Mouse (Mus musculus) limb, embryonic 10.5 days (tissue): ENCODE measurements at regions not wholly inside any gene's neighbourhood (a gene's known extent, or its start where the extent isn't known, plus 50 kb on each side); places are given as distances from the start of the nearest gene placed in this dataset.

Experiments
- DNase-seq: peaks from one replicate; pipeline ENCODE4 v3.0.0-alpha.2; 2017; ENCODE audit warnings: low spot score
- H3K27ac ChIP-seq: fragments of 300-500 bp; sonication (generic); 2 replicates; pipeline ENCODE4 v1.5.1; 2016; ENCODE audit warnings: mild to moderate bottlenecking
- H3K27me3 ChIP-seq: fragments of 300-500 bp; sonication (generic); 2 replicates; pipeline ENCODE4 v1.6.1; 2016; ENCODE audit warnings: low read depth, mild to moderate bottlenecking; ENCODE audit not compliant: poor library complexity, severe bottlenecking
- H3K36me3 ChIP-seq: fragments of 300-500 bp; sonication (generic); 2 replicates; pipeline ENCODE4 v1.6.1; 2016; ENCODE audit warnings: mild to moderate bottlenecking, moderate library complexity
- H3K4me1 ChIP-seq: fragments of 300-500 bp; sonication (generic); 2 replicates; pipeline ENCODE4 v1.6.1; 2016
- H3K4me3 ChIP-seq: fragments of 300-500 bp; sonication (generic); 2 replicates; pipeline ENCODE4 v1.5.1; 2016; ENCODE audit warnings: mild to moderate bottlenecking, moderate library complexity
- H3K9me3 ChIP-seq: fragments of 300-500 bp; sonication (generic); replicated peaks from 2 replicates; pipeline ENCODE4 v1.6.1; 2016; ENCODE audit warnings: mild to moderate bottlenecking
- WGBS: fragments of 180-500 bp; shearing (Covaris S2); methylation state at CpG from one replicate; pipeline ENCODE4 v1.1.7; 2016; 5-methylcytosine and 5-hydroxymethylcytosine counted together

DNA sequence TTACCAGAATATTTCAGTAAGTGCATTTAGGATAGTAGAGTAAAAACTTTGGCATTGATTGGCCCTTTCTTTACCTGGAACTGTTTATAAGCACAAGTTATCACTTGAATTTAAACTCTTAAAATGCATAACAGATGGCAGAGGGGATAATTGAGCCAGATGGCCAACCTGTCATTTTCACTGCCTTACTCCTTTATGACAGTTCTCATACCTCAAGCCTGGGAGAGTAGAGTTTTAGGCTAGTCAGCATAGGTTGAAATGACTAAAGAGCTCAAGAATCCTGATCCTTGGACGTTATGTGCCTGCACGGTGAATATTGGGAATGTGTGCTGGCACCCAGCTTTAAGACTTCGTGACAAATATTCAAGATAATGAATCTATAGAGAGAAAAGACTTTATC is 369.1 kb upstream of the Slc35b3 start:
- 91% methylated on average over 3 of the region's 3 CpGs for WGBS
- DNase-seq = no peak

DNA sequence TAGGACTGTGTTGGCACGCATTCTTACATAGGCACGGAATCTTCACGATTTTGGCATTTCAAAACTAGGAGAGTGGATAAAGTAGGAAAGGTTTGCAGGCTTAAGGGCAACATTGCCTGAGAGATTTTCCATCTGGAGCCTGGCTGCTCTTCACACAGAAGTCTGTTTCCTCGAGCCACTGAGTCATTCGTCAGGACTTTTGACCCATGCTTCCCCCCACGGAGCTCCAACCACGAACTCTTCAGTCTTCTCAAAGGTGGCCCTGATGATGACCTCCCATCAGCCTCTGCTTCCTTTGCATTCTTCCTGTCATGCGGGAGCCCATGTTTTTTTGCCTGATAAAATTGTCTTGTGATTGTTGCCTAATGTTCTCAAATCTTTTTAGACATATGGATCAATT is 365.5 kb upstream of the Slc35b3 start:
- Histone ChIP-seq H3K27me3 (no peaks in the 10 kb centered on the region), H3K9me3 (no peaks in the 10 kb centered on the region), H3K36me3 (no peaks in the 10 kb centered on the region), H3K4me1 (no peaks in the 10 kb centered on the region), H3K27ac (no peak overlapping the region), H3K4me3 (no peak overlapping the region)
- no peak for DNase-seq
- 79% methylated on average over 8 of the region's 8 CpGs for whole genome bisulfite sequencing

More for the DNA sequence above, 369.1 kb upstream of the Slc35b3 start:
- Histone ChIP-seq H3K4me1 (no peaks in the 10 kb centered on the region), H3K4me3 (no peak overlapping the region), H3K9me3 (no peaks in the 10 kb centered on the region), H3K36me3 (no peaks in the 10 kb centered on the region), H3K27ac (no peak overlapping the region), H3K27me3 (no peaks in the 10 kb centered on the region)

DNA sequence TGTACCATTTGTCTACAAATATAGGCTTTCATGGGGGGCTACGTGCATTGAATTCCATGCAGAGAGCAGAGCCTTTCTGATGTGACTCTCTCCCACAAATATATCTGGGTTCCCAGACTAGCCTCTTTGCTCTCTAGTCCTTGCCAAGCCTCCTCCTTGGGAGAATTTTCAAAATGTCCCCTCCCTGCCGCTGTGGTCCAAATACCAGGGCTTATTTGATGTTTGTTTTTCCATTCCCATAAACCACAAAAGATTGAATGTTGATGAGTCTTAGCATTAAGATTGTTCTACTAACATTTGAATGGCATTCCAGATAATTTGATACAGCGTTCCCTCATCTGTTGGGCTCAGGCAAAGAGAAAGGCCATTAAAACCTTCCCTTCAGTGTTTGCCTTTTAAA is 360.4 kb upstream of the Slc35b3 start:
- 90% methylated on average over 3 of the region's 3 CpGs for WGBS
- Histone ChIP-seq H3K9me3 (no peaks in the 10 kb centered on the region), H3K36me3 (no peaks in the 10 kb centered on the region), H3K4me3 (no peak overlapping the region), H3K4me1 (no peaks in the 10 kb centered on the region), H3K27ac (no peak overlapping the region), H3K27me3 (no peaks in the 10 kb centered on the region)
- no peak for DNase-seq

DNA sequence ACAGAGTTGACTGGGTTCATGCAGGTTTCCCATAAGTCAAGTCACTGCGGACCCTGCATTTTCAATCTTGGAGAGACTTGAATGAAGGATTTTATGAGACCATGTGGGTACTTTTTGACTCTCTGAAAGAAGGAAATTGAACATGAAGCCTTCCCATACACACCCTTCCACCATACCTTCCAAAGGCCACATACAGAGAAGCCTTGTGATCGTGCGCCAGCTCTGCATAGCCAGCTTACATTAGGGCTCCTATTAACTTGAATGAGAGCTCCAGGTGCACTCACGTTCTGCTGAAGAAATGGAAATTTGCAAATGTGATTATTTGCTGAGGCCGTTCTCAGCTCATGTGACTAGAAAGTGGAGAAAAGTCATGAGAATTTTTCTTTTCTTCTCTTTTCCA is 349.1 kb upstream of the Slc35b3 start:
- H3K27me3 ChIP-seq = 0 out of 2 replicates have a peak, but pooled peaks cover 5% of the 10 kb centered on the region
- no peak overlapping the region for H3K4me3 ChIP-seq
- H3K27ac ChIP-seq = no peak overlapping the region
- H3K4me1 ChIP-seq = peaks cover 26% of the 10 kb centered on the region
- H3K9me3 ChIP-seq = no peaks in the 10 kb centered on the region
- 94% methylated on average over 5 of the region's 5 CpGs for WGBS
- no peaks in the 10 kb centered on the region for H3K36me3 ChIP-seq
- no peak for DNase-seq

DNA sequence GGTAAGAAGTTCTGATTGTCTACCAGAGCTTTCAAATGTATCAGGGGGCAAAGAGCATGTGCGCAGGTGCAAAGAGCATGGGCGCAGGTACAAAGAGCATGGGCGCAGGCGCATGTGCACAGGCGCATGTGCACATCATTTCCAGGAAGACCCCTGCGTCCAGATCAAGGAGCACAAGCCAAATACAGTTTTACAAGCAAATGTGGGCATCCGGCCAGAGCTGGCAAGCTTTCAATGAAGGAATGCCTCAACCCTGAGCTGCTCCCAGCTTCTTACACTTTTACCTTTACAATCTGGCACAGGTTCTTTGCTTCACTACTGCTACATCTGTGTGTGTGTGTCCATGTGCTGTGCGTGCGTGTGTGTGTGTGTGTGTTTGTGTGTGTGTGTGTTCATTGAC is 347.2 kb upstream of the Slc35b3 start:
- H3K4me3 ChIP-seq = no peak overlapping the region
- WGBS = 96% methylated on average over 9 of the region's 9 CpGs
- H3K9me3 ChIP-seq = no peaks in the 10 kb centered on the region
- H3K27ac ChIP-seq = no peak overlapping the region
- DNase-seq = no peak
- H3K4me1 ChIP-seq = peaks cover 26% of the 10 kb centered on the region
- no peaks in the 10 kb centered on the region for H3K36me3 ChIP-seq
- 0 out of 2 replicates have a peak, but pooled peaks cover 5% of the 10 kb centered on the region for H3K27me3 ChIP-seq

DNA sequence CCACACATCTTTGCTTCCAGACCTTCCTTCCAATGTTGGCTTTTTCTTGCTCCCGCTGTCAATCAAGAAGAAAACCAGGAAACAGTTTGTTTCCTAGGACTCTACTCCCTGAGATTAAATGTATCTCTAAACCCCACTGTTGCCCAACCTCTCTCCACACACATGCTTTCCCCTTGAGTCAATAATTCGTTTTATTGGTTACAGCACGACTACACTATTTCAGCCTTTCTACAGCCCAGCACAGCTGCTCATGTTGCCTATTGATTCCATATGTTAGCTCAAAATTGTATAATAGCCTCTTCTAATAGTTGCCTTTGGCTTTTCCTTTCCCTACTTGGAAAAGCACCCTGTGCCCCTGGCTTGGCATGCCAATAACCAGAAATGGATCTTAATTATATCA is 346.2 kb upstream of the Slc35b3 start:
- DNase-seq = peak; percentile 32
- H3K4me1 ChIP-seq = peaks cover 26% of the 10 kb centered on the region
- no peak overlapping the region for H3K27ac ChIP-seq
- H3K4me3 ChIP-seq = no peak overlapping the region
- 0 out of 2 replicates have a peak, but pooled peaks cover 5% of the 10 kb centered on the region for H3K27me3 ChIP-seq
- 53% methylated on average over 3 of the region's 3 CpGs for WGBS
- no peaks in the 10 kb centered on the region for H3K36me3 ChIP-seq
- no peaks in the 10 kb centered on the region for H3K9me3 ChIP-seq

DNA sequence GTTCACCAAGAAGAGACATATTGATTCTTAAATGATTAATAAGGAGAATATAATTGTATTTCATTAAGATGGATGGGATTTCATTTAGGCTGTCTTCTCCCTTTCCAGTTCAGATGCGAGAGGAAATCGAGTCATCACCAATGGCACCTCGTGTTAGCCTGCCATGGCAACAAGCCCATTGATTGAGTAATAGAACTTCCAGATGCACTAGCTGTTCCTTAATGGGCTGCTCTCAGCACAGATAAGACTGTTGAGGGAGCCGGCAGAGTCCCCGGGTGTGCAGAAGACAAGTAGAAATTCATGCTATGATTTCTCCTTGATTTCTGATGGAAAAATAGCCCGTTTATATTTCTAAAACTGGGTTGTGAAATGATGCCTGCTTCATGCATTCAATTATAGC is 336.5 kb upstream of the Slc35b3 start:
- WGBS = 84% methylated on average over 6 of the region's 6 CpGs
- H3K27ac ChIP-seq = no peak overlapping the region
- no peaks in the 10 kb centered on the region for H3K36me3 ChIP-seq
- DNase-seq = no peak
- H3K4me1 ChIP-seq = peaks cover 10% of the 10 kb centered on the region
- no peaks in the 10 kb centered on the region for H3K27me3 ChIP-seq
- H3K9me3 ChIP-seq = no peaks in the 10 kb centered on the region
- H3K4me3 ChIP-seq = no peak overlapping the region

DNA sequence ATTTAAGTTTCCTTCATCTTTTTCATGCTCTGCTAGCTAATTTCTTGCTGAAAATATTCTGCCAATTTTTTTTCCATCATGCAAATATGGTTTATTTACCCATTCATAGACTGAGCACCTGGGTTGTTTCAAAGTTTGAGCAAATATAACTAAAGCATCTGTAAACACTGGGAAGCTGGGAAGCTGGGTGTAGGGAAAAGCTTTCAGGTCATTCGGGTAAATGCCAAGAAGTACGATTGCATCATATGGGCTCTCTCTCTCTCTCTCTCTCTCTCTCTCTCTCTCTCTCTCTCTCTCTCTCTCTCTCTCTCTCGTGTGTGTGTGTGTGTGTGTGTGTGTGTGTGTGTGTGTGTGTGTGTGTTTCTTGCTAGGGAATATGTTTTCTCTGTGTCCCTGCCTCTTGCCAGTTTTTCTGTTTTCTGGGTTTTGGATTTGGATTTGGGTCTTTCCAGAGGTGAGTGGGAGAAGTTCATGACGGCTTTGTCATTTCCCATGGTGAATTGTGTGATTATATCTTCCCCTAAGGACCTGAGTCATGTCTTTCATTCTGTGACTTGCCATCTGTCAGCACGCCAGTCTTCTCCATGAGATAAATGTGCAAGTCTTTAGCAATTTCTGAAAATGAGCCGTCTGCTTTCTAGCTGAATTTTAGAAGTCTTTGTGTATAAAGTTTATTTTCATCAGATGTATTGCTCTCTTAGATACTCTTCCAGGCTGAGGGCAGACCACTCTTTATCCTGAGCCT is 329.7 kb upstream of the Slc35b3 start:
- no peak overlapping the region for H3K4me3 ChIP-seq
- H3K36me3 ChIP-seq = no peaks in the 10 kb centered on the region
- no peaks in the 10 kb centered on the region for H3K9me3 ChIP-seq
- no peaks in the 10 kb centered on the region for H3K27me3 ChIP-seq
- H3K4me1 ChIP-seq = 0 out of 2 replicates have a peak, but pooled peaks cover 7% of the 10 kb centered on the region
- no peak for DNase-seq
- H3K27ac ChIP-seq = no peak overlapping the region
- WGBS = 89% methylated on average over 5 of the region's 6 CpGs

DNA sequence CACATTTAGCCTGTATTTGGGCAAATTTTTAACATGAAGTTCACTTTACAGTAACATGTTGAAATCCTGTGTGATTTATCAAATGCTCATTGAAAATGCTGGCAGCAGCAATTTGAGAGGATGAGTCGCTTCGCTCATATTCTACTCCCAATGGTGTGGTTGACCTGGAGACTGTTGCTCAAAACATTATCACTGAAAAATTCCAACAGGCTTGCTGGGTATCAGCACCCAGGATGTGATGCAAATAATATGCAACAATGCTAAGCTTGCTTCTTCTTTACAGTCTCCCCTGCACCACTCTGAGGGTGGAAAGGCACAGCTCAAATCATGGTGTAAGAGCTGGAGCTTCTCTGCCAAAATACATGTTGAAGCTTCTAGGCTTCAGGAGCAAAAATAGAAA is 321.6 kb upstream of the Slc35b3 start:
- no peak for DNase-seq
- H3K27me3 ChIP-seq = no peaks in the 10 kb centered on the region
- 0 out of 2 replicates have a peak, but pooled peaks cover under 1% of the 10 kb centered on the region for H3K4me1 ChIP-seq
- H3K9me3 ChIP-seq = no peaks in the 10 kb centered on the region
- 97% methylated on average over 2 of the region's 2 CpGs for WGBS
- no peaks in the 10 kb centered on the region for H3K36me3 ChIP-seq
- H3K4me3 ChIP-seq = no peak overlapping the region
- H3K27ac ChIP-seq = no peak overlapping the region

DNA sequence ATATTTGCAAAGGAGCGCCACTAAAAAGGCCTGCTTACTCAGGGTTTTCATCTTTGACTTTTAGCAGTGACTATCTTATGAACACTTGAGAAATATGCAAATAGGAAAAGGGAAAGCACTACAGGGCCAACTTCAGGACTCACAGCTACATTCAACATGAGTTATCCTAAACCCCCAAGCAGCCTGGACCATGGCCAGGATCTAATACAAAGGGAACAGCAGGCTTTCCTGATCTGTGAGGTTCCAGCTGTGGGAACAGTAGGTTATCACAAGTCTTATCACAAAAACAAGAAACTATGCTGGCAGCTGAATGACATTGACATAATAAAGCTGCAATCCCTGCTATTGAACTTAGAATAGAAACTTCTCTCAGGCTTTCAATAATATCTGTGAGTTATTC is 317.4 kb upstream of the Slc35b3 start:
- WGBS = 94% methylated on average over 1 of the region's 1 CpGs
- no peaks in the 10 kb centered on the region for H3K4me1 ChIP-seq
- no peak overlapping the region for H3K4me3 ChIP-seq

DNA sequence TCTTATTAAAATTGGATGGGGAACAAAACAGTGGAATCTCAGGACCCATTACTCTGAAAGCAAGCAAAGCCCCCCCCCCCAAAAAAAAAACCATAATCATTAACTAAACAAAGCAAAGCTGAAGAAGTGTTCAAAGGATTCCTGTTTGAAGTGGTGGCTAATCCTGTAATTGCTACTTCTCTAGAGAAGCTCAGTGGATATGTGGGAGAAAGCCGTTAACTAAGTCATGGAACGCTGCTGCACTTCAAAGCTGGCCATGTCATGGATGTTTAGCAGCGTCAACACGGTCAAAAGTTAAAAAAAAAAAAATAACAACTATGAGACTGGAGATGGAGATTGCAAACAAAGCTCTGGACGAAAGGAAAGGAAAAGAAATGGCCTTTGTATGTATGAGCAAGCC is 305.3 kb upstream of the Slc35b3 start:
- H3K27ac ChIP-seq = no peak overlapping the region
- H3K27me3 ChIP-seq = no peaks in the 10 kb centered on the region
- H3K9me3 ChIP-seq = no peaks in the 10 kb centered on the region
- 74% methylated on average over 5 of the region's 5 CpGs for WGBS
- no peaks in the 10 kb centered on the region for H3K36me3 ChIP-seq
- DNase-seq = no peak
- no peaks in the 10 kb centered on the region for H3K4me1 ChIP-seq
- no peak overlapping the region for H3K4me3 ChIP-seq

More for the DNA sequence above, 317.4 kb upstream of the Slc35b3 start:
- Histone ChIP-seq H3K27me3 (no peaks in the 10 kb centered on the region), H3K27ac (no peak overlapping the region), H3K9me3 (no peaks in the 10 kb centered on the region), H3K36me3 (no peaks in the 10 kb centered on the region)
- DNase-seq = no peak

DNA sequence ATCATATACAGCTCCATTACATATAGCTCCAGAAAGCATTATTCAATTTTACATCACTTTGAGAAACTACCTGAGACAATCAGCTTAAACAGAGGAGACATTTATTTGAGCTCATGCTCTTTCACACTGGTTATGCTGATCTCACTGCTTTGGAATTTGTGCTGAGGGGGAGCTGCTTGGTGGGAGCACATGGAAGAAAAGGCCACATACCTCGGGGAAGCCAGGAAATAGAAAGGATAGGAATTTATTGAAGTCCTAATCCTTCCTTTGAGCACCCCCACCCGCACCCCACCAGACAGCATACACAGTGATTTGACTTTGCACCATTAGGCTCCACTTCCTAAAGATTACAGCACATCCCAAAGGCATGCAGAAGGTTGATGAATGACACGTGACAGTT is 296.0 kb upstream of the Slc35b3 start:
- WGBS = 70% methylated on average over 3 of the region's 3 CpGs
- Histone ChIP-seq H3K36me3 (no peaks in the 10 kb centered on the region), H3K4me1 (no peaks in the 10 kb centered on the region), H3K9me3 (no peaks in the 10 kb centered on the region), H3K27me3 (no peaks in the 10 kb centered on the region), H3K4me3 (no peak overlapping the region), H3K27ac (no peak overlapping the region)
- no peak for DNase-seq

DNA sequence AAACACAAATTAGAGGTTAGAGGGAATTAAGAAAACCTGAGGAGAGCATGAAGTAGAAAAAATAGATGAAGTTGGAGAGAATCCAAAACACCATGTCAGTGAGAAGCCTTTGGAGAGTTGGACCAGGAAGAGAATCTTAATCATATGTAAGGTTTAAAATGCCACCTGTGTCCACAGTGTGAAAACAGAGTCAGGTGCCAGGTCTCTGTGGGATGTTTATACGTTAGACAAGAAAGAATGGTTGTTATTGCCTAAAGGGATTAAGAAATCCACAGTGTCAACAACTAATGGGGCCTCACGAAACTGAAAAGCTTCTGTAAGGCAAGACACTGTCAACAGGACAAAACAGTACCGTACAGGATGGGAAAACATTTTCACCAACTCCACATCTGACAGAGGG is 294.7 kb upstream of the Slc35b3 start:
- WGBS = 87% methylated on average over 3 of the region's 3 CpGs
- H3K27ac ChIP-seq = no peak overlapping the region

DNA sequence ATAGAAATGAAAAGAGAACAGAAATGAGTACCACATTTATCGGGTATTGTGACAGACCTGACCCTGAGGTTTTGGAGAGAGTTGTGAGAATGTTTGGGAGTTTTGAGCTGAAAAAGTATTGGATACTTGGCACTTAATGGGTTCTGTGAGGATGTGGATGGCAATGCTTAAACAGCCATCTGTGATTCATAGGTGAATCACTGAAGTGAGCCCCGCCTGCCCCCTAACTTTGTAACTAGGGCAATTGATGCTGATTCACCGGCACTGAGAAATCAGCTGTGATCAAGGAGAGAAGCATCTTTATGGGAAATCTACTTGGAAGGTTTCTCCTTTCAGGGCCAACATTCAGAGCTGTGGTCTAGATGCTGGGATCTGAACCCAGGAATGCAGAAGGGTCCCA is 291.9 kb upstream of the Slc35b3 start:
- H3K27me3 ChIP-seq = no peaks in the 10 kb centered on the region
- H3K9me3 ChIP-seq = no peaks in the 10 kb centered on the region
- H3K27ac ChIP-seq = no peak overlapping the region
- H3K4me3 ChIP-seq = no peak overlapping the region
- WGBS = 87% methylated on average over 3 of the region's 3 CpGs
- no peak for DNase-seq
- no peaks in the 10 kb centered on the region for H3K4me1 ChIP-seq
- H3K36me3 ChIP-seq = no peaks in the 10 kb centered on the region

More for the DNA sequence above, 294.7 kb upstream of the Slc35b3 start:
- no peak overlapping the region for H3K4me3 ChIP-seq
- no peaks in the 10 kb centered on the region for H3K27me3 ChIP-seq
- H3K36me3 ChIP-seq = no peaks in the 10 kb centered on the region
- H3K4me1 ChIP-seq = no peaks in the 10 kb centered on the region
- DNase-seq = no peak
- no peaks in the 10 kb centered on the region for H3K9me3 ChIP-seq
